Mouse (Mus musculus) liver, postnatal 0 days (tissue): ENCODE measurements around the gene Fgl2. TPM values are rescaled to one million over a fixed set of nuclear protein-coding genes. Genes with fewer than 3 reads are reported as not detected.

Experiments used
- ATAC-seq: fragments of 200-750 bp; cut with Nextera tagmentation; 2 replicates; pipeline ENCODE4 v1.8.0; 2017; ENCODE audit warnings: mild to moderate bottlenecking, moderate library complexity
- DNase-seq: peaks from one replicate; pipeline ENCODE4 v3.0.0-alpha.2; 2016
- H3K27ac ChIP-seq: fragments of 300-500 bp; sonication (generic); 2 replicates; pipeline ENCODE4 v1.5.1; 2014; ENCODE audit warnings: antibody characterized with exemption, moderate library complexity, mild to moderate bottlenecking, low read depth
- H3K27me3 ChIP-seq: fragments of 300-500 bp; sonication (generic); 2 replicates; pipeline ENCODE4 v1.6.1; 2014; ENCODE audit warnings: low read length, control low read depth, mixed read lengths; ENCODE audit not compliant: insufficient read depth
- H3K36me3 ChIP-seq: fragments of 300-500 bp; sonication (generic); replicated peaks from 2 replicates; pipeline ENCODE4 v1.6.1; 2014; ENCODE audit warnings: mild to moderate bottlenecking, control low read depth, low read length, moderate library complexity, mixed read lengths; ENCODE audit not compliant: insufficient read depth
- H3K4me1 ChIP-seq: fragments of 300-500 bp; sonication (generic); 2 replicates; pipeline ENCODE4 v1.6.1; 2014; ENCODE audit warnings: antibody characterized with exemption, mild to moderate bottlenecking, control low read depth; ENCODE audit not compliant: insufficient read depth
- H3K4me2 ChIP-seq: fragments of 300-500 bp; sonication (generic); 2 replicates; pipeline ENCODE4 v1.6.1; 2014; ENCODE audit warnings: low read depth, mild to moderate bottlenecking, low read length, moderate library complexity, mixed read lengths
- H3K4me3 ChIP-seq: fragments of 300-500 bp; sonication (generic); 2 replicates; pipeline ENCODE4 v1.5.1; 2014; ENCODE audit warnings: low read depth, low read length
- H3K9ac ChIP-seq: fragments of 300-500 bp; sonication (generic); replicated peaks from 2 replicates; pipeline ENCODE4 v1.6.1; 2014; ENCODE audit warnings: mild to moderate bottlenecking, moderate library complexity
- H3K9me3 ChIP-seq: fragments of 300-500 bp; sonication (generic); 2 replicates; pipeline ENCODE4 v1.6.1; 2016; ENCODE audit warnings: mild to moderate bottlenecking, control low read depth, low read length, mixed read lengths
- CTCF ChIP-seq: sonication (generic); IDR thresholded peaks from 2 replicates; pipeline ENCODE4 v1.5.1; 2016; ENCODE audit warnings: antibody characterized with exemption, low read depth
- EP300 ChIP-seq: IDR thresholded peaks from 2 replicates; pipeline ENCODE4 v1.6.1; 2016; ENCODE audit warnings: antibody characterized with exemption, low read depth, mild to moderate bottlenecking
- WGBS: fragments of 180-500 bp; shearing (Covaris S2); extraction: QIAGEN DNeasy Blood & Tissue Kit; methylation state at CpG from one replicate; pipeline ENCODE4 v1.1.7; 2014; ENCODE audit not compliant: insufficient replicate concordance; 5-methylcytosine and 5-hydroxymethylcytosine counted together
- polyA plus RNA-seq: library from polyadenylated mRNA; unstranded; fragments of >200 nt; fragmentation: Nextera tagmentation; extraction: Ambion mirVana; gene quantifications from 2 replicates; pipeline ENCODE4 v1.2.1, GENCODE M21; 2015

The Fgl2 gene
- polyA plus RNA-seq, 1 experiment from 2014 or later = 3.5 TPM

DNA sequence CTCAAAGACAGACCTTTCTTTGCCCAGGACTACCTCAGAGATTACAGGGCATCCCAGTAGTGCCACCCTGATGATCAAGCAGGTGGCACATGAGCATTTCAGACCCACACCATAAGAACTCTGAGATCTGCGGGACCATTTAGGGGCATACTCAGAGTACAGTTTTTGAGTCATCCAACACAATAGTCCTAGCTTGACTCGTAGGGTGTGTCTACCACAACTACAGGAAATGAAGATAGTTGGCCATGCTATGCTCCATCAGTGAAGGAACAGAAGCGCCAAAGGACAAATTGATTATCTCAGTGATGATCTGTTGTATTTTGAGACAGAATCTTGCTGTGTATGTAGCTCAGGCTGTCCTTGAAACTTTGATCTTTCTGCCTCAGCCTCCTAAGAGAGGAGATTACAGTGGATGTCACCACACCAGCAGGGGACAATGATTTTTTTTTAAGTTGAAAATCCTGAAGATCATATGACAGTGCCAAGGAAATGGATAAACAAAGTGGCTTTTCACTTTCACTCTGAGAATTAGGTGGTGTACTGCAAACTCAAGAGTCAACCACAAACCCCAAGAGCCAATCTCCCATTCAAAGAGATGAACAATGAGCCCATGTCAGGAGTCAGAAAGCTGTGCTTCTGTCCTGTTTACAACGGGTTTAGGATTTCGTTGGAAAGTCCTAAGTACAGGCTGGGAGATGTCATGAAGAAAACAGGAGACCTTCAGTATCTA lies 2.1 kb upstream of the Fgl2 start:
- TF ChIP-seq EP300 (no peak), CTCF (no peak)
- Histone ChIP-seq H3K4me2 (no peak overlapping the region), H3K27ac (no peak overlapping the region), H3K4me1 (no peaks in the 10 kb centered on the region), H3K36me3 (no peaks in the 10 kb centered on the region), H3K27me3 (no peaks in the 10 kb centered on the region), H3K9me3 (no peaks in the 10 kb centered on the region), H3K9ac (no peak overlapping the region), H3K4me3 (no peak overlapping the region)
- WGBS = 70% methylated on average over 5 of the region's 5 CpGs
- DNase-seq (no peak), ATAC-seq (no peak)

GRCm38 (mm10) chr5:21371920-21372319 lies 522 bp upstream of the Fgl2 start:
- WGBS = 45% methylated on average over 5 of the region's 5 CpGs
- H3K27me3 ChIP-seq = no peaks in the 10 kb centered on the region
- ATAC-seq = no peak
- no peaks in the 10 kb centered on the region for H3K36me3 ChIP-seq
- no peaks in the 10 kb centered on the region for H3K9me3 ChIP-seq
- TF ChIP-seq EP300 (no peak), CTCF (no peak)
- H3K27ac ChIP-seq = no peak overlapping the region
- no peak for DNase-seq
- H3K4me1 ChIP-seq = no peaks in the 10 kb centered on the region
- H3K9ac ChIP-seq = no peak overlapping the region
- H3K4me3 ChIP-seq = peak overlapping the region; percentile 44; the same call in 1 of the 2 replicates
- H3K4me2 ChIP-seq = peak overlapping the region; percentile 60

GRCm38 (mm10) chr5:21373180-21373518 lies 707 bp downstream of the Fgl2 start:
- no peaks in the 10 kb centered on the region for H3K9me3 ChIP-seq
- ATAC-seq (no peak), DNase-seq (no peak)
- 48% methylated on average over 7 of the region's 7 CpGs for WGBS
- no peak overlapping the region for H3K27ac ChIP-seq
- no peak overlapping the region for H3K9ac ChIP-seq
- peak overlapping the region; percentile 60 for H3K4me2 ChIP-seq
- TF ChIP-seq CTCF = no peak
- H3K4me3 ChIP-seq = peak overlapping the region; percentile 44
- H3K4me1 ChIP-seq = no peaks in the 10 kb centered on the region
- H3K36me3 ChIP-seq = no peaks in the 10 kb centered on the region
- no peaks in the 10 kb centered on the region for H3K27me3 ChIP-seq

DNA sequence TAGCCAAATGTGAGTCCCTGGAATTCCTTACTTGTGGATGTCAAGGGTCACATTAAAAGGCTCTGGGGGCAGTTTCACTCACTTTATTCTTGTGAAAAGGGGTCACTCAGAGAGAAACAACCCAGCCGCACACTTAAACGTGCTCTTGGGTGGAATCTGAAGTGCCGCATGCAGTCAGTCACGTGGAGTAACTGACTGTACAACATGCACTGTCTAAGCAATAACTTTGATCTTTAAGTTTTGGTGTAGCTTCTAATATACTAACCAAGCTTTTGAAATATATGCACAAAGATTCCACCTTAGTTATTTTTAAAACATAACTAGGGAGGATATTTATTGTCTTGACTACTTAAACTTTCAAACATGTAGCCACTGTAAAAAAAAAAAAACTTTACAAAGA lies 4.5 kb downstream of the Fgl2 start:
- no peak for DNase-seq
- H3K4me1 ChIP-seq = no peaks in the 10 kb centered on the region
- H3K9ac ChIP-seq = no peak overlapping the region
- no peaks in the 10 kb centered on the region for H3K9me3 ChIP-seq
- H3K36me3 ChIP-seq = no peaks in the 10 kb centered on the region
- no peak overlapping the region for H3K27ac ChIP-seq
- H3K27me3 ChIP-seq = no peaks in the 10 kb centered on the region
- ATAC-seq = no peak
- WGBS = 91% methylated on average over 4 of the region's 4 CpGs
- no peak overlapping the region for H3K4me3 ChIP-seq
- TF ChIP-seq EP300 = no peak
- TF ChIP-seq CTCF = no peak
- H3K4me2 ChIP-seq = no peak overlapping the region

GRCm38 (mm10) chr5:21378397-21378796 lies 6.0 kb downstream of the Fgl2 start:
- no peaks in the 10 kb centered on the region for H3K27me3 ChIP-seq

GRCm38 (mm10) chr5:21381986-21382385 lies 9.5 kb downstream of the Fgl2 start:
- Histone ChIP-seq H3K36me3 (no peaks in the 10 kb centered on the region), H3K9ac (no peak overlapping the region)

More at GRCm38 (mm10) chr5:21378397-21378796, 6.0 kb downstream of the Fgl2 start:
- no peak overlapping the region for H3K9ac ChIP-seq
- no peak overlapping the region for H3K27ac ChIP-seq
- TF ChIP-seq EP300 = no peak
- no peak for TF ChIP-seq CTCF
- no peaks in the 10 kb centered on the region for H3K9me3 ChIP-seq
- H3K4me2 ChIP-seq = no peak overlapping the region
- H3K4me3 ChIP-seq = no peak overlapping the region
- H3K4me1 ChIP-seq = no peaks in the 10 kb centered on the region
- H3K36me3 ChIP-seq = no peaks in the 10 kb centered on the region
- DNase-seq (no peak), ATAC-seq (no peak)
- 45% methylated on average over 2 of the region's 2 CpGs for WGBS

More at GRCm38 (mm10) chr5:21381986-21382385, 9.5 kb downstream of the Fgl2 start:
- Histone ChIP-seq H3K4me2 (no peak overlapping the region), H3K4me1 (peaks cover 8% of the 10 kb centered on the region; the same call in 1 of the 2 replicates), H3K4me3 (no peak overlapping the region), H3K9me3 (no peaks in the 10 kb centered on the region), H3K27me3 (no peaks in the 10 kb centered on the region), H3K27ac (no peak overlapping the region)
- DNase-seq = no peak
- WGBS = 46% methylated on average over 6 of the region's 6 CpGs
- ATAC-seq = no peak
- no peak for TF ChIP-seq EP300
